Mouse (Mus musculus): ENCODE results near the gene Yif1a.

The Yif1a gene

GRCm38 (mm10) chr19:5060365-5061330 lies 27.7 kb upstream of the Yif1a start:
- no peak for DNase-seq (ENCODE audit: low spot score)

GRCm38 (mm10) chr19:5062041-5062440 lies 26.3 kb upstream of the Yif1a start:
- no peak for DNase-seq (ENCODE audit: low spot score)

DNA sequence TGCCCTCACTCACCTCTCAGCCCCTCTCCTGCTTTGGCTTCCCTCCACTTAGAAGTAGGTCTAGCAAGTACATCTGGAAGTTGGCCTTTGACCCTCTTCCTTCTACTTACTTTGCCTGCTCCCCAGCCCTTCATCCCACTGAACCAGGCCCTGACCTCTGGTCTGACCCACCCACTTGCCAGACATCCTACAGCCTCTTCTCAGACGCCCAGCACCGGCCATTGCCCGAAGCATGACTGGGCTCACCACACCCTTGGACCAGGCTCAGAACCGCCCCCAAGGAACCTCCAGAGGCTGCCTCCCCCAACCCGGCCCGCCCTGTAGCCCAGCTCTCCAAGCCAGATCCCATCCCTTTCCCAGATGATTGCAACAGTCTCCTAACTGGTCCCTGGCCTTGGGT lies 25.9 kb upstream of the Yif1a start:
- DNase-seq (ENCODE audit: low spot score): no peak

- no peak for DNase-seq (ENCODE audit: low spot score)
These were observed 23.2 kb upstream of the Yif1a start for GRCm38 (mm10) chr19:5065104-5065503.

DNA sequence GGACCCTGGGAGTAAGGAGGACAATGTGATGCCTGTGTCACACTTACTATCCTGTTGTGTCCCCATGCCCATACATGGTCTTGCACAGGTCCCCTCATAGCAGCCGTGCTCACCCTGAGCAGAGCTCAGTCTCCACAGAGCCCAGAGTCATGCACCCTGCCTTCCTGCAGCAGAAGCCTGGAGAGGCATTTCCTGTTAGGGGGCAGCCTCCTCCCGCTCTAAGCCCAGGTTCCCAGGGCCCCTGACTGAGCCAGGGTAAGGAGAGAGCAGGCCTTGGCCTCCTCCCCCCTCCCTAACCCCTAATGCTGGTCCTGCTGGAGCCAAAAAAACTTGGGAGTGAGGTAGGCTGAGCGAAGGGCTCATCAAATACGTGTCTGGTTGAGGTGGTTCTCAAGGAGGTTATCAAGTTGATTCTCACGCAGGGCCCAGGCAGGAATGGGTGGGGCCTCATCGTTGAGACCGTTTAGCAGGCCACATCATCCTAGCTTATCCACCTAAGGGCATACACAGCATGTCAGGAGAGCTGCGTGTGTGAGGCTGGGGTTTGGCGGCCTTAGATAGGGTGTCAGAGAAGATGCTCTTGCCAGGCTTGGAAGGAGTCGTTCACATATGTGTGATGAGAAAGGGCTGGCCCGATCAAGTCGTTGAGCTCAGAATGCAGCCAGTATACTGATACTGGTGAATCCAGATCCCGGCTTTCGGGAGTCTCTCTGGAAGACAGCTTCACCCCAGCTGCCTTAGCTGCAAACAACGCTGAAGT lies 21.1 kb upstream of the Yif1a start:
- no peak for DNase-seq (ENCODE audit: low spot score)

DNA sequence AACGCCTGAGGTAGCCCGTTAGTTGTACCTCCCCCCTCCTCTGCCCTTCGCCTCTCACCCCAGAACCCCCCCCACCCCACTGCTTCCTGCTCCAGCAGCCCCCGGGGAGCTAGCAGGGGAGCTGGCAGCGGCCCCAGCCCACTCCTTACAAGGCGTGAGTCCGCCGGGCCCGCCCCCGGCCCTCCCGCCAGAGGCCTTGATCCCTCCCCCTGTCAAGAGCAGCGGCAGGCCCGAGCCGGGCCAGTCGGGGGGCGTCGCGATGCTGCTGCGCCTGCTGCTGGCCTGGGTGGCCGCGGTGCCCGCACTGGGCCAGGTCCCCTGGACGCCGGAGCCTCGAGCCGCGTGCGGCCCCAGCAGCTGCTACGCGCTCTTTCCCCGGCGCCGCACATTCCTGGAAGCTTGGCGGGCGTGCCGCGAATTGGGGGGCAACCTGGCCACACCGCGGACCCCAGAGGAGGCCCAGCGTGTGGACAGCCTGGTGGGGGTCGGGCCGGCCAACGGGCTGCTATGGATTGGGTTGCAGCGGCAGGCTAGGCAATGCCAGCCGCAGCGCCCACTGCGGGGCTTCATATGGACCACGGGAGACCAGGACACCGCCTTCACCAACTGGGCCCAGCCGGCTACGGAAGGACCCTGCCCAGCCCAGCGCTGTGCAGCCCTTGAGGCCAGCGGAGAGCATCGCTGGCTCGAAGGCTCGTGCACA lies 20.3 kb upstream of the Yif1a start, which contains the start of gene Cd248:
Cd248 (plus strand) TSS at position 212 of the 703 bp plus-strand sequence.
- DNase-seq (ENCODE audit: low spot score): no peak

DNA sequence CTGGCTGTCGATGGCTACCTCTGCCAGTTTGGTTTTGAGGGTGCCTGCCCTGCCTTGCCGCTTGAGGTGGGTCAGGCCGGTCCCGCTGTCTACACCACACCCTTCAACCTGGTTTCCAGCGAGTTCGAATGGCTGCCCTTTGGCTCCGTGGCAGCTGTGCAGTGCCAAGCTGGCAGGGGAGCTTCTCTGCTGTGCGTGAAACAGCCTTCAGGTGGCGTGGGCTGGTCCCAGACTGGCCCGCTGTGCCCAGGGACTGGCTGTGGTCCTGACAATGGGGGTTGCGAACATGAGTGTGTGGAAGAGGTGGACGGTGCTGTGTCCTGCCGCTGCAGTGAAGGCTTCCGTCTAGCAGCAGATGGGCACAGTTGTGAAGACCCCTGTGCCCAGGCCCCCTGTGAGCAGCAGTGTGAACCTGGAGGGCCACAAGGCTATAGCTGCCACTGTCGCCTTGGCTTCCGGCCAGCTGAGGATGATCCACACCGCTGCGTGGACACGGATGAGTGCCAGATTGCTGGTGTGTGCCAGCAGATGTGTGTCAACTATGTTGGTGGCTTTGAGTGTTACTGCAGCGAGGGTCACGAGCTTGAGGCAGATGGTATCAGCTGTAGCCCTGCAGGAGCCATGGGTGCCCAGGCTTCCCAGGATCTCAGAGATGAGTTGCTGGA lies 19.6 kb upstream of the Yif1a start:
- no peak for DNase-seq (ENCODE audit: low spot score)

GRCm38 (mm10) chr19:5069486-5069885 lies 18.9 kb upstream of the Yif1a start:
- DNase-seq (ENCODE audit: low spot score): no peak

- DNase-seq (ENCODE audit: low spot score): no peak
These were observed 18.4 kb upstream of the Yif1a start for GRCm38 (mm10) chr19:5069978-5070377.

DNA sequence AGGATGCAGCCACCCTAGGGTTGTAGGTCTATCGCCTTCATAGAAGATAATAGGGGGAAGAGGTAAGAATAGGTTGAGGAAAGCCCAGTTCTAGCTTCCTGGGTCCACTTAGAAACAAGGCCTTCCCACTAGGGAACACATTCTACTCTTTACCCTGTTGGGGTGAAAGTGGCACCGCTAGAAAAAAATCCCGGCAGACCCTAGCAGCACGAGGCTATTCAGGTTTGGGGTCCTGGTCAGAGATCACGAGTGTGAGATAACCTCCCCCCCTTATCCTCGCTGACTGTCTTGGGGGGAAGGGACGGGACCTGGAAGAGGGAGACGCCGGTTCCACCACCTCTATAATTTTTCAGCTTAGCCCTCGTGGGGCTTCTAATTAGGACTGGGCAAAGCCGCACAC lies 17.3 kb upstream of the Yif1a start:
- DNase-seq (ENCODE audit: low spot score): no peak

DNA sequence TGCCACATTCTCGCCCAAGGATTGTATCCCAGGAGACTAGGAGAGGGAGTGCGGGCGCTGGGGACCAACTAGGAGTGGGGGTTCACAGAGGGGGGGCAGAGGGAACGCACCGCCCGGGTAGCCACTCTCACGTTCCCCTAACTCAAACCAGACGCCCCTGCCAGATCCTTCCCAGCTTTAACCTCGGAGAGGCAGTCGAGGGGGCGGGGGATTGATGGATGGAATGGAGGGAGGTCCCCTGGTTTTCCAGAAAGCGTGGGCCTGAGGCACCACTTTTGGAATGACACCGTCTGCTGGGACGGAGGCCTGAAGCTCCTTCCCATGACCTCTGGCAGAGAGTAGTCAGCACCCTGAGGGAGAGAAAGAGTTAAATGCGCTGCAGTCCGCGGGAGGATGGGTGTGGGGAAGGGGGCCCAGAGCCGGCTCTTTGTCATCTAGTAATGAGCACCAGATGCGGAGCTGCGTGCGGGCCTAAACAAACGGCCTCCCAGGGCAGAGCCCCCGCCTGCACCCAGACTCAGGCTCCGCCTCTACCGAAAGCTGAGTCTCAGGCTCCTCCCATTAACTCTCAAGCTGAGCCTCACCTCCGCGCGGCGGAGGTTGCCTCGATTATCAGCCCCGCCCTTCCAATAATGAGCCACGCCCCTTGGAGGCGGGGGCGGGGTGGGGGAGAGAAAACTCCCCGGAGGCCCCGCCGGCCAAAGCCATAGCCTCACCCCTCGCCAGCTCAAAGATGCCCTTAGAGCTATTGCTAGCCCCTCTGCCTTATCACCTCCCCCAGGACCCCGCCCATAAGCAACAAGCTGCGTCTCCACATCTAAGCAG lies 16.6 kb upstream of the Yif1a start:
- DNase-seq (ENCODE audit: low spot score): no peak

GRCm38 (mm10) chr19:5072389-5073019 lies 15.8 kb upstream of the Yif1a start:
- no peak for DNase-seq (ENCODE audit: low spot score)

DNA sequence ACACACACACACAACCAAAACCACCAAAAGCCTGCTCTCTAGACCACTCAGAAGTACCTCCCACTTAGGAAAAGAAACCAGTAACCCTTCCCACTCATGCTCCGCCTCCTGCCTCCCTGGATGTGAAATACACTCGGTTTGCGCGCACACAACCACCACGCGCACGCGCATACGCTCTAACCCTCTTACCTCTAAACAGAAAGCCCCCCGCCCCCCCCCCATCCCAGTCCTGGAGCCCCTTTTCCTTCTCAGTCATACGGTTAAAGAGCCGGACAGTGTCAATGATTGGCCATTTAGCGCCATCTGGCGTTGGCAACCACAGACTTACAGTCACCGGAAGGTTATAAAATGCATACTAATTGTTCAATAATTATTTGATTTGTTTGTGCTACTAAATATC lies 15.3 kb upstream of the Yif1a start:
- DNase-seq (ENCODE audit: low spot score): no peak

- no peak for DNase-seq (ENCODE audit: low spot score)
These were observed 14.8 kb upstream of the Yif1a start for GRCm38 (mm10) chr19:5073518-5073917.

GRCm38 (mm10) chr19:5079279-5079678 lies 9.1 kb upstream of the Yif1a start:
- no peak for DNase-seq (ENCODE audit: low spot score)

GRCm38 (mm10) chr19:5082005-5082404 lies 6.3 kb upstream of the Yif1a start:
- DNase-seq (ENCODE audit: low spot score): no peak

DNA sequence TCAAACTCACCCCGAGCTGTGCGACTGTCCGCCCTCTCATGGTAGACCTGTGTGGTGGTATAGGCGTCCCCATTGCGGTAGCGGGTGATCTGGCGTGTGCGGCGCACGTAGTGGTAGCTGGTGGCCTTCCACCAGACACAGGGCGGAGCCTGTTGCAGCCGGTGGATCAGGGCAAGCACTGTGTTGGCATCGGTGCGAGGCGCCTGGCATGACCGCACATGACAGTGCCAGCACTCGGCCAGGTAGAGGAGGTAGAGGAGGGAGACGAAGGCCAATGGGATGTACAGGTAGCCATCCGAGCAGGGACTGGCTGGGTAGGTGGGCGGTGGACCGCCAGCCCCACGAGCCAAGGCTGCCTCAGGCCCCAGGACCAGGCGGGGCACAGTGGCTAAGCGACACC lies 5.7 kb upstream of the Yif1a start:
- DNase-seq (ENCODE audit: low spot score): no peak

GRCm38 (mm10) chr19:5083961-5084833 lies 4.1 kb upstream of the Yif1a start:
- DNase-seq (ENCODE audit: low spot score): no peak

DNA sequence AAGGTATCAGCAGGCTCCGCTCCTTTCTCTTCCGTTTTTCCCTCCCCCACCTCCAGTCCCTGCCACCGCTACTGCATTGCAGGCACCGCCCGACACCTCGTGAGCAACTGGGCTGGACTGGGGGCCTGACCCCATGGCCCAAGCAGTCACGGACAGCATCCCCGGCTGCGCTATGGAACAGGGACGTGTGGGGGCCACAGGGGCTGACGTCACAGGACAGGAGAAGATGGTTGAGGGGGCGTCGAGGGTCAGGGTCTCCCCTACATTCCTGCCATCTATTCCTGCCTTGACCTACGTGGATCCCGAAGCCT lies 3.5 kb upstream of the Yif1a start:
- no peak for DNase-seq (ENCODE audit: low spot score)

Measured in urinary bladder, postnatal 10 days (tissue).